Mouse (Mus musculus) kidney, embryonic 16.5 days (tissue): ENCODE measurements around the gene Erbb4. TPM values are rescaled to one million over a fixed set of nuclear protein-coding genes. Genes with fewer than 3 reads are reported as not detected.

Experiments used
- ATAC-seq: fragments of 200-750 bp; cut with Nextera tagmentation; 2 replicates; pipeline ENCODE4 v1.8.0; 2017; ENCODE audit warnings: moderate TSS enrichment; ENCODE audit not compliant: low FRiP score, low TSS enrichment
- H3K27ac ChIP-seq: fragments of 300-500 bp; sonication (generic); 2 replicates; pipeline ENCODE4 v1.5.1; 2014; ENCODE audit warnings: low read length
- H3K27me3 ChIP-seq: fragments of 300-500 bp; sonication (generic); 2 replicates; pipeline ENCODE4 v1.6.1; 2014; ENCODE audit warnings: low read length, control low read depth, mixed read lengths; ENCODE audit not compliant: insufficient read depth
- H3K36me3 ChIP-seq: fragments of 300-500 bp; sonication (generic); 2 replicates; pipeline ENCODE4 v1.6.1; 2014; ENCODE audit warnings: low read length, control low read depth, mixed read lengths; ENCODE audit not compliant: insufficient read depth
- H3K4me1 ChIP-seq: fragments of 300-500 bp; sonication (generic); 2 replicates; pipeline ENCODE4 v1.6.1; 2014; ENCODE audit warnings: low read length, control low read depth, mixed read lengths; ENCODE audit not compliant: insufficient read depth
- H3K4me2 ChIP-seq: fragments of 300-500 bp; sonication (generic); replicated peaks from 2 replicates; pipeline ENCODE4 v1.6.1; 2014; ENCODE audit warnings: low read depth, low read length
- H3K4me3 ChIP-seq: fragments of 300-500 bp; sonication (generic); 2 replicates; pipeline ENCODE4 v1.5.1; 2014; ENCODE audit warnings: mild to moderate bottlenecking, low read length
- H3K9ac ChIP-seq: fragments of 300-500 bp; sonication (generic); replicated peaks from 2 replicates; pipeline ENCODE4 v1.6.1; 2014; ENCODE audit warnings: low read length
- H3K9me3 ChIP-seq: fragments of 300-500 bp; sonication (generic); 2 replicates; pipeline ENCODE4 v1.6.1; 2016; ENCODE audit warnings: low read length, control low read depth
- WGBS: fragments of 180-500 bp; shearing (Covaris S2); extraction: QIAGEN DNeasy Blood & Tissue Kit; methylation state at CpG from one replicate; pipeline ENCODE4 v1.1.7; 2014; 5-methylcytosine and 5-hydroxymethylcytosine counted together
- polyA plus RNA-seq: library from polyadenylated mRNA; unstranded; fragments of >200 nt; fragmentation: Nextera tagmentation; extraction: Ambion mirVana; gene quantifications from 2 replicates; pipeline ENCODE4 v1.2.1, GENCODE M21; 2015

The Erbb4 gene
- polyA plus RNA-seq, 1 experiment from 2014 or later: 5.6 TPM

GRCm38 (mm10) chr1:69106322-69106761, 1.5 kb downstream of the Erbb4 start:
- peak overlapping the region; percentile 97 for H3K4me2 ChIP-seq
- no peak for ATAC-seq
- peak overlapping the region; percentile 72 for H3K9ac ChIP-seq
- H3K4me3 ChIP-seq: peak overlapping the region; percentile 74
- under 1% methylated on average over 24 of the region's 24 CpGs for WGBS
- H3K27ac ChIP-seq: peak overlapping the region; percentile 82
- H3K4me1 ChIP-seq: 0 out of 2 replicates have a peak, but pooled peaks cover 7% of the 10 kb centered on the region
- no peaks in the 10 kb centered on the region for H3K36me3 ChIP-seq
- H3K27me3 ChIP-seq: peaks cover 43% of the 10 kb centered on the region
- no peaks in the 10 kb centered on the region for H3K9me3 ChIP-seq

GRCm38 (mm10) chr1:69105493-69106321, 2.2 kb downstream of the Erbb4 start:
- peak overlapping the region; percentile 82 for H3K27ac ChIP-seq
- H3K4me3 ChIP-seq: peak overlapping the region; percentile 74
- no peaks in the 10 kb centered on the region for H3K36me3 ChIP-seq
- H3K27me3 ChIP-seq: peaks cover 43% of the 10 kb centered on the region
- 0 out of 2 replicates have a peak, but pooled peaks cover 7% of the 10 kb centered on the region for H3K4me1 ChIP-seq
- peak overlapping the region; percentile 97 for H3K4me2 ChIP-seq
- H3K9me3 ChIP-seq: no peaks in the 10 kb centered on the region
- ATAC-seq: peak; percentile 40; the same call in 1 of the 2 replicates
- H3K9ac ChIP-seq: peak overlapping the region; percentile 72
- 0% methylated on average over 29 of the region's 29 CpGs for WGBS

- peak overlapping the region; percentile 97 for H3K4me2 ChIP-seq
- H3K36me3 ChIP-seq: no peaks in the 10 kb centered on the region
- WGBS: 1% methylated on average over 13 of the region's 13 CpGs
- H3K9me3 ChIP-seq: no peaks in the 10 kb centered on the region
- H3K4me3 ChIP-seq: peak overlapping the region; percentile 74
- ATAC-seq: no peak
- peaks cover 40% of the 10 kb centered on the region for H3K27me3 ChIP-seq
- H3K27ac ChIP-seq: peak overlapping the region; percentile 82; the same call in 1 of the 2 replicates
- H3K9ac ChIP-seq: peak overlapping the region; percentile 72; the same call in 1 of the 2 replicates
- 0 out of 2 replicates have a peak, but pooled peaks cover 7% of the 10 kb centered on the region for H3K4me1 ChIP-seq
Observed at GRCm38 (mm10) chr1:69105096-69105492, 2.8 kb downstream of the Erbb4 start.

GRCm38 (mm10) chr1:69103211-69103706, 4.6 kb downstream of the Erbb4 start:
- Histone ChIP-seq H3K9ac (no peak overlapping the region), H3K4me2 (no peak overlapping the region), H3K27me3 (peaks cover 26% of the 10 kb centered on the region), H3K36me3 (no peaks in the 10 kb centered on the region), H3K9me3 (no peaks in the 10 kb centered on the region), H3K4me3 (no peak overlapping the region), H3K4me1 (0 out of 2 replicates have a peak, but pooled peaks cover 4% of the 10 kb centered on the region), H3K27ac (no peak overlapping the region)
- WGBS: 71% methylated on average over 6 of the region's 6 CpGs
- ATAC-seq: no peak

DNA sequence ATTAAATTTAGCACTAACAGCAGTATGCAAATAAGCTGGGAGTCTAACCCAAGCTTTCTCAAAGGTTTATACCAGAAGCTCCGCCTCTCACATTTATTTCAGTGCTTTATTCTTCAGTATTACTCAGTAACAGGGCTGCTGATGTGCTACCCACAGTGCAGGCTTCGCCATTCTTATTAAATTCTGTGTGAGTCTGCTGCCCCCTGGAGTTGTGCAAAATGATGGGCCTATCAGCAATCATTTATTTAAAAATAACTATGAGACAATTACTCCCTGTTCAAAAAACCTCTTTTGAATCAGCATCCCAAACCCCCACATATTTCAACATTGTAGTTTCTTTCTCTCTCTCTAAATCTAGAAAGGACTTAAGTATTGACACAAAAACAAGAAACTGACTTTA, 6.2 kb downstream of the Erbb4 start:
- H3K4me2 ChIP-seq: no peak overlapping the region
- no peak for ATAC-seq

GRCm38 (mm10) chr1:69093052-69093451, 14.8 kb downstream of the Erbb4 start:
- Histone ChIP-seq H3K36me3 (no peaks in the 10 kb centered on the region), H3K9me3 (no peaks in the 10 kb centered on the region), H3K4me2 (no peak overlapping the region), H3K27ac (no peak overlapping the region), H3K27me3 (no peaks in the 10 kb centered on the region), H3K4me3 (no peak overlapping the region), H3K4me1 (no peaks in the 10 kb centered on the region), H3K9ac (no peak overlapping the region)
- WGBS: 35% methylated on average over 3 of the region's 3 CpGs
- ATAC-seq: no peak

More for the DNA sequence above, 6.2 kb downstream of the Erbb4 start:
- no peaks in the 10 kb centered on the region for H3K9me3 ChIP-seq
- no peak overlapping the region for H3K27ac ChIP-seq
- no peaks in the 10 kb centered on the region for H3K36me3 ChIP-seq
- H3K27me3 ChIP-seq: peaks cover 22% of the 10 kb centered on the region
- 85% methylated on average over 2 of the region's 2 CpGs for WGBS
- no peak overlapping the region for H3K4me3 ChIP-seq
- H3K4me1 ChIP-seq: 0 out of 2 replicates have a peak, but pooled peaks cover 4% of the 10 kb centered on the region
- no peak overlapping the region for H3K9ac ChIP-seq

DNA sequence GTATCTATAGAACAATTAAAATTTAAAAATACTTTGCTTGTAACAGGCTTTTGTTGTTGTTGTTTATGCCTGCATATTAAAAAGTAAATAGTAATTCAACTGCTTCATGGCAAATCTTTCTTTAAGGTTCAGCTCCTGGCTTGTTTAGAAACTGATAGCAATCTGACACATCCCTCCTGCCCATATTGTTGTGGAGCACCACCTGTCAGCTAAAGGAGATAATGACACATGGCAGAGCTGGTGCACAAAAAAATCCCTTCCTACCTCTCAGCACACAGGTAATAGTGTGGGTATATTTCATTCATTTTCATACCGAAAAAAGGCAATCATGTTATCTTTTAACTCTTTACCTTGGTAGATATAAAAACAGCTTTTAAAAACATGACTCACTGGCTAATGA, 18.5 kb downstream of the Erbb4 start:
- H3K27me3 ChIP-seq: no peaks in the 10 kb centered on the region
- no peak for ATAC-seq
- H3K4me2 ChIP-seq: no peak overlapping the region
- no peak overlapping the region for H3K27ac ChIP-seq
- H3K4me1 ChIP-seq: no peaks in the 10 kb centered on the region
- no peak overlapping the region for H3K4me3 ChIP-seq
- WGBS: 74% methylated on average over 1 of the region's 1 CpGs
- no peaks in the 10 kb centered on the region for H3K36me3 ChIP-seq
- H3K9me3 ChIP-seq: no peaks in the 10 kb centered on the region
- no peak overlapping the region for H3K9ac ChIP-seq

- WGBS: 78% methylated on average over 6 of the region's 6 CpGs
- Histone ChIP-seq H3K9ac (no peak overlapping the region), H3K9me3 (no peaks in the 10 kb centered on the region), H3K4me1 (no peaks in the 10 kb centered on the region), H3K27me3 (no peaks in the 10 kb centered on the region), H3K4me2 (no peak overlapping the region), H3K4me3 (no peak overlapping the region), H3K27ac (no peak overlapping the region), H3K36me3 (no peaks in the 10 kb centered on the region)
- ATAC-seq: no peak
Observed at GRCm38 (mm10) chr1:69085753-69086152, 22.1 kb downstream of the Erbb4 start.

GRCm38 (mm10) chr1:69048918-69049317, 58.9 kb downstream of the Erbb4 start:
- Histone ChIP-seq H3K27me3 (no peaks in the 10 kb centered on the region), H3K36me3 (no peaks in the 10 kb centered on the region), H3K4me2 (no peak overlapping the region), H3K4me1 (no peaks in the 10 kb centered on the region), H3K9me3 (no peaks in the 10 kb centered on the region), H3K27ac (no peak overlapping the region), H3K9ac (no peak overlapping the region), H3K4me3 (no peak overlapping the region)
- WGBS: 91% methylated on average over 4 of the region's 4 CpGs
- ATAC-seq: no peak
